Mouse (Mus musculus): Measurements from ENCODE around the gene Cd8b1.

Gene Cd8b1

DNA sequence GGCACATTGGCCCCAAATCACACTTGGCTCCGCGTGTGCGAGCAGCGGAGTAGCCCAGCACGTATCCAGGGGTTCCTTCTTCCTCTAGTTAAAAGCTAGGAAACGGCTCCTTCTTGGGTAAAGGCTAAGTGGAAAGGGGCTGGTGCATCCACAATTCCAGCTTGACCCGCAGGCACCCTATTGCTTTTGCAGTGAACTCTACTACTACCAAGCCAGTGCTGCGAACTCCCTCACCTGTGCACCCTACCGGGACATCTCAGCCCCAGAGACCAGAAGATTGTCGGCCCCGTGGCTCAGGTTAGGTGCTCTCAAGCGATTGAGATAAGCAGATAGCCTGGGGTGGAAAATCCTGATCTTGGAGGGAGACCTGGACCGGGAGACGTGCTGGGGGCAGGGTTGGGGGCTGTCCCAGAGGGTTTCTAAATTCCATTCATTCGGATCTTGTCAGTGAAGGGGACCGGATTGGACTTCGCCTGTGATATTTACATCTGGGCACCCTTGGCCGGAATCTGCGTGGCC lies 51.8 kb downstream of the Cd8b1 start:
- CTCF ChIA-PET = interaction anchor here in 1 of 4 experiments (0.9 kb wide), 1 partner anchor 65 kb away, joined by 3 read pairs; no protein-coding TSS in a partner anchor
- POLR2A ChIA-PET = interaction anchor here in 1 of 4 experiments (0.5 to 2.0 kb wide), 3 partner anchors 210 to 605 kb away, joined by 3 to 7 read pairs (median 3); partner anchors contain the start of gene Kdm3a

- ChIA-PET POLR2A (no interaction called here), CTCF (no interaction called here)
Measured at GRCm38 (mm10) chr6:71374921-71375320, 52.3 kb downstream of the Cd8b1 start.

DNA sequence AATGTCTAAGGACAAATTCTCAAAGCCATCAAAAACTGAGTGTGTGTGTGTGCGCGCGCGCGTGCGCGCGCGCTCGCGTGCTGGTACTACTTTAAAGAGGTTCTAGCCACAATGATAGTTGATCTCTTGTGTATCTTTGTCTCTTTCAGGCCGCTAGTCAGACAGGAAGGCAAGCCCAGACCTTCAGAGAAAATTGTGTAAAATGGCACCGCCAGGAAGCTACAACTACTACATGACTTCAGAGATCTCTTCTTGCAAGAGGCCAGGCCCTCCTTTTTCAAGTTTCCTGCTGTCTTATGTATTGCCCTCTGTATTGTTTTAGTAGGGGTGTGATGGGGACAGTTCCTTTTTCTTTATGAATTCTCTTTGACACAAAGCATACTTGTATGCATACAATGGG lies 54.1 kb downstream of the Cd8b1 start:
- ChIA-PET CTCF (no interaction called here), POLR2A (interaction anchor here in 2 of 4 experiments (0.5 to 1.2 kb wide), 5 partner anchors 9 to 326 kb away, joined by 3 to 5 read pairs (median 3); no protein-coding TSS in a partner anchor)

- CTCF ChIA-PET = no interaction called here
- POLR2A ChIA-PET = interaction anchor here in 2 of 4 experiments (1.0 kb wide), 2 partner anchors 9 to 111 kb away, joined by 3 read pairs; partner anchors contain the start of genes Cd8a (in 1 of the 2) and Krcc1 (in 1 of the 2)
Measured at GRCm38 (mm10) chr6:71381654-71382053, 59.1 kb downstream of the Cd8b1 start.
